Mouse (Mus musculus): ENCODE data around the gene Zfp593.
"Not testable (repeated sequence)": the region's sequence is repeated elsewhere in the genome, so short reads cannot be mapped to it uniquely, and the experiment has no call there.

The Zfp593 gene

DNA sequence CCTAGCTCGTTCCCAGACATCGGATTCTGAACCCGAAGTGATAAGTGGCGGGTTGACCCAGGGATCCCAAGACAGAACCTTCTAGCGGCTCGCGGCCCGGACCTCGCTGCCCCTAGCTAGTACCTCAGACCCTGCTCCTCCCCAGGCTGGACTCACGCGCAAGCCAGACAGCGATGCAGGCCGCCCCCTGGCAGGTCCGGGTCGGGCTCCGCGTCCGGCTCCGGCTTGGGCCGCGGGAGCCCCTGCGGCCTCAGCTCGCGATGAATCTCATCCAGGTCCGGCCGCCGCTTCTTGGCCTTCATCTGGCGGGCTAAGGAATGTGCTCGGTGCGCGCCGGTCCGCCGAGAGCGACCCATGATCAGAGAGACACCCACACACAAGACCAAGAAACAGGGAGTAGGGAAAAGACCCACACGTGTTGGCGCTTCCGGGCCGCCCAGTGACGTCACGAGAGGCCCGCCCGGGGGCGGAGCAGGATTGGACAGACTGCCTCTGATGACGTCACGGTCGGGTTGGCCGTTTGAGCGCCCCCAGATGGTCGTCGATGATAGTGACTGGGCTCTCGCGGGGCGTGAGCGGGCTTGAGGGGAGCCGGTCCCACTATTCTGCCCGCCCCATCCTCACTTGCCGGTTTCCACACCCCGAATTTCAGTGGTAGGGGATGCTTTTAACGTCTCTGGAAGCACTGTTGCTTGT, at the start of gene Zfp593:
Zfp593 (minus strand) TSS at position 445 of the 696 bp plus-strand sequence.
- peak; percentile 94 for DNase-seq (ENCODE audit: low read depth, low spot score)

DNA sequence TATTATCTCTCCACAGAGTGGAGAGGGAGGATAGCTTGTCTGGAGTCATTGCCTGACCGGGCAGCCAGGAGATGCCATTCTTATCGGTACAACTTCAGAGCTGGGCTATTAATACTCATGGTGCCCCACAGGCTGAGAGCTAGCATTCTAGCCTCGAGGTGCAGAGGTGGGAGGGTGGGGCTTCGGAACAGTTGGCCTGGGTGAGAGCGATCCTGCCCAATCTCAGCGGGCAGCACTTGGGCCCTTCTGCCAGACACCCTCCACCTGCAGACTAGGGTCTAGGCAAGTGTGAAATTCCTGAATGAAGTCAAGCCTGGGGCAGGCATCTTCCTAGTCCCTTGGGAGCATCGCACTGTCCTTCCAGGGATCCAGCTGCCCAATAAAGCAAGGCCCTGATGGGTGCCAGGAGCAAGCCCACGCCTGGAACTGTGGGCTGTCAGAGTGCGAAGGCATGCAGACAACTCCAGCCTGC, 48.3 kb upstream of the Zfp593 start:
- DNase-seq (ENCODE audit: low read depth, low spot score), result no peak

DNA sequence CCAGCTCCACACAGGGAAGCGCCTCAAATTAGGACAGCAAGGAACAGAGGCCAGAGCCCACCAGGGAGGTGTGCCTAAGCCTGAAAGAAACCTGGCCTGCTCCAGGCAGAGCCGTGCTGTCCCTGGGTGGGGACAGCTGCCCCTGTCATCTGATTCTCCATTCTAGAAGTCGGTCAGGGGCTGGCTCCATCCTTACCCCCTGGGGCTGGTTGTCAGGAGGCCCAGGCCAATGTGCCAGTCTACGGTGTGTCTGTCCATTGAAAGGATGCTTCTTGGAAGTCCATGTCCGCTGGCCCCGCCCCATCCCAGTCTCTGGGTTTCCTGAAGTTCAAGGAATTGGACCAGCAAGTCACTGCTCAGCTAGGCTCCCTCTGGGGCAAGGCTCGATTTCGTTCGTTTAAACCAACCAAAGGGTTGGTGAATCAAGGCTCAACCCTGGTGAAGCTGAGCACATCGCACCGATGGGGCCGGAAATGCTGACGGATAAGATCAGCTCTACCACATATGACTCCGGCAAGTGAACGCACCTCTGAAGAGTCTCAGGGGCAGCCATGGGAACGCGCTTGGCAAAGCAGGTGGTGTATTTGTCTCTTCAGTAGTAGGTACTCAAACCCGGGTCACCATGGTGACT, 47.8 kb upstream of the Zfp593 start:
- no peak for DNase-seq (ENCODE audit: low read depth, low spot score)

GRCm38 (mm10) chr4:134292067-134292466, 46.7 kb upstream of the Zfp593 start:
- DNase-seq (ENCODE audit: low read depth, low spot score), result peak; percentile 82

- DNase-seq (ENCODE audit: low read depth, low spot score), result no peak
Measured at GRCm38 (mm10) chr4:134288397-134289256, 43.2 kb upstream of the Zfp593 start.

GRCm38 (mm10) chr4:134287575-134288025, 42.2 kb upstream of the Zfp593 start, which contains the start of gene Pdik1l:
TSS of gene Pdik1l (minus strand) at chr4:134287895.
- peak; percentile 97 for DNase-seq (ENCODE audit: low read depth, low spot score)

- DNase-seq (ENCODE audit: low read depth, low spot score), result peak; percentile 87
Measured at GRCm38 (mm10) chr4:134287168-134287564, 41.8 kb upstream of the Zfp593 start.

DNA sequence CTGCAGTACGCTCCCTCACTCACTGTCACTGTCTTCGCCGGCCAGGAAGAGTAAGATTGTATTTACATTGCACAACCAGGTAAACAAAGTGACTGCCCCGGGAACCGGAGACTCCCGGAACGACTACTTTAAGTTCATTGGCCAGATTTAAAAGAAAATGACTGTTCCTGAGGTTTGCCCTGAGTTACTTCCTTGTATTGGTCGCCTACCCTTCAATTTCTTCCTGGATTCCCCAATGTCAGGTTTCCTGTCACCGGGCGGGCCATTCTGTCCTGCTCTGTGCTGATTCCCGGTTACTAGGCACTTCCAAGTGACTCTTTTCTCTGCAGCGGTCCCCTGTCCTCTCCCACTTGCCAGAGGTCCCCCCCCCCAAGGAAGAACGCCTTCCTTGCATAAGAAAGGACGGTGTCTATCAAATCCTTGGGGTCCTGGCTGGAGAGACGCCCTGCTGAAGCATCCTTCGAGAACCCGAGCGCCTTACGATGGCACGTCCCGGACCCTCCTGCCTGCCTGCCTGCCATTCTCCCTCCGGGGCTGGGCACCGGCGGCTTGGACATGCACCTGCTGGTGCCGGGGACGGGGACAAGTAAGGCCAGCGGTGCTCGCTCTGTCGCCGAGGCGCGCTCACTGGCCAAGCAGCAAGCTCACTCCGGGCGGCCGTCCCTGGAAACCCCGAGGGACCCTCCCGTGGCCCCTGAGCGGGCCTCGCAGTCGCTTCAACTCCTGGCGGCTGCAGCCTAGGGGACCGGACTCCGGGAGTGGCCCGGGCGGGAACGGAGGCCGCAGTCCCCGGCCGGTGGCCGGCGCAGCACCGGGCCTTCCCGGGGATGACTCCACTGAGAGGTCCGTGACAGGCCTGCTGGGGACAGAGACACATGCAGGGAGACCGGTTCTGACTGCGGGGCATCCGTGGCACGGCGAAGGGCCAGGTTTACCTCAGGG, 41.1 kb upstream of the Zfp593 start:
- peak; percentile 50 for DNase-seq (ENCODE audit: low read depth, low spot score)

DNA sequence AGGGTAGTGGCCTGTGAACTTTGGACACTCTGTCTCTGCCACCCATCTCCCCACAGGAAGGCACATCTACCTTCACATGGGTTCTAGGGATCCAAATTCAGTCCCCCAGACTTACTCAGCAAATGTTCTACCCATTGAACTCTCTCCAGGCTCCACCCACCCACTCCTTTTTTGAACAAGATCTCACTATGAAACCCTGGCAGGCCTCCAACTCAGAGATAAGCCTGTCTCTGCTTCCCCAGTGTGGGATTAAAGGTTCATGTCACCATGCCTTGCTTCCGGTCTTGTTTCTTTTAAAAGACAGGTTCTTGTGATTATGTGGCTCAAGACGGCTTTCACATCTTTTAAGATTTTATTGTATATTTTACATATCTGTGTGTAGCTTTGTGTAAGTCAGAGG, 39.5 kb upstream of the Zfp593 start:
- no peak for DNase-seq (ENCODE audit: low read depth, low spot score)

DNA sequence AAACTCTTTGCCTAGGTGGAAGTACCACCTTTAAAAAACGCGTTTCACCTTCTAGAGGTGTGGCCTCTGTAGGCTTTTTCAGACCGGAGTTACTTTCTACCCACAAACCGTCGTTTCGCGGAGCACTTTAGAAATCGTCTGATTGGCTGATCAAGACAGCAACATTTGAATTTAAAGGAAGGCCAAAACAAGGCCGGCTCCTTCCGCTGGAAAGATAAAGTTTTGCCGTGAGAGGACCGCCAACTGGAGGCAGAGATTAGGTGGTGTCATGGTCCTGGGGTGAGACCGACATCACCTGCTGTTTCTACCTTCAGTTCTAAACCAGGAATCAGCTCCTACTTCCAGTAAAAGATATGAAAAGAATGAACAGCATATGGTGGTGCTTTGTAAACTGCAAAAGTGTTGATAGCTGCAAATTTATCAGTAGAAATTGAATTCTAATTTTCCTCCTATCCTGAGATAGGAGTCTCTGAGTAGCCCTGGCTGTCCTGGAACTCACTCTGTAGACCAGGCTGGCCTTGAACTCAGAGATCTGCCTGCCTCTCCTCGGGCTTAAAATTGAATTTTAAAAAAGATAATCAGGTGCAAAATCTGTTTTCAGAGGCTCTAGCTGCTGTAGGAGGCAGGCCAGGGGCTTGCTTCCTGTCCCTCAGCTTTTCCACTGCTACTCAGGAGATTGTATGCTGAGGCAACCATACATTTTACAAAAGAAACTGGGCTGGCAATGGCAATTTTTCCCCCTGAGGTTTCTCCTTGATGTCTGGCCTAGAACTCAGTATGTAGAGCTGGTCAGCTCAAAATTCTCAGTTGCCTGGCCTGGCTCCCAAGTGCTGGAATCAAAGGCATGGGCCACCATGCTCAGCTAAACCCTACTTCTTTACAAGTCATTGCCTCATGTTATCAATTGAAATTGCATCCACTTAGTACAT, 28.3 kb upstream of the Zfp593 start:
- DNase-seq (ENCODE audit: low read depth, low spot score), result peak; percentile 93

GRCm38 (mm10) chr4:134272731-134273416, 27.5 kb upstream of the Zfp593 start:
- DNase-seq (ENCODE audit: low read depth, low spot score), result no peak

GRCm38 (mm10) chr4:134271979-134272378, 26.6 kb upstream of the Zfp593 start:
- DNase-seq (ENCODE audit: low read depth, low spot score), result no peak

- not testable (repeated sequence) for DNase-seq (ENCODE audit: low read depth, low spot score)
Measured at GRCm38 (mm10) chr4:134269622-134270021, 24.2 kb upstream of the Zfp593 start.

- DNase-seq (ENCODE audit: low read depth, low spot score), result peak; percentile 93
Measured at GRCm38 (mm10) chr4:134268102-134268655, 22.8 kb upstream of the Zfp593 start.

- DNase-seq (ENCODE audit: low read depth, low spot score), result no peak
Measured at GRCm38 (mm10) chr4:134265860-134266585, 20.6 kb upstream of the Zfp593 start.

GRCm38 (mm10) chr4:134263191-134263590, 17.8 kb upstream of the Zfp593 start:
- peak; percentile 89 for DNase-seq (ENCODE audit: low read depth, low spot score)

DNA sequence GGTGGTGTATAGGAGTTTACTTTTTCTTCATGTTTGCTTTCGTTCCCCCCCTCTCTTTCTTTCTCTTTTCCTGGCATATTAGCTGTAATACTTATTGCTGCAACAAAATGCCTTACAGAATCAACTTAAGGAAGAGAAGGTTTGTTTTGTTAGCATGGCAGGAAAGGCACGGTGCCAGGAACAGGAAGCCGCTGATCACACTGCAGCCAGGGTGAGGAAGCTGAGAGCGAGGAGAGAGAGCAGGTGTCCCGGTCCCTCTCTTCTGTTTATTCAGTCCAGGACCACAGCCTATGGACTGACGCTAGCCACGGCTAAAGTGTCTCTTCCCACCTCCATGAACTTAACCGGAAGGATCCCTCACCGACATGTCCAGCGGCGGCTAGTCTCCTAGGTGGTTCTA, 13.0 kb upstream of the Zfp593 start:
- DNase-seq (ENCODE audit: low read depth, low spot score), result no peak
